Mouse (Mus musculus) CH12.LX (cell line): ENCODE results near the gene Pnpla8. TPM values are rescaled to one million over a fixed set of nuclear protein-coding genes. Genes with fewer than 3 reads are reported as not detected.

ENCODE experiments used
- DNase-seq: peaks from one replicate; pipeline ENCODE4 v3.0.0-alpha.2; 2013; ENCODE audit errors: extremely low read depth
- H3K27ac ChIP-seq: 2 replicates; pipeline ENCODE4 v1.5.1; 2012; ENCODE audit warnings: low read depth, mild to moderate bottlenecking, control low read depth, moderate library complexity; ENCODE audit not compliant: insufficient read depth
- H3K27me3 ChIP-seq: replicated peaks from 2 replicates; pipeline ENCODE3; 2012; ENCODE audit warnings: inconsistent platforms
- H3K36me3 ChIP-seq, 2 experiments: replicated peaks in 1 of 2; 2 replicates each; pipeline versions ENCODE3 to v1.6.1; 2012; ENCODE audit warnings: inconsistent platforms in 1 of 2, low read length in 1 of 2, mild to moderate bottlenecking in 1 of 2, mixed read lengths in 1 of 2, moderate library complexity in 1 of 2; ENCODE audit not compliant: control insufficient read depth in 1 of 2, insufficient read depth in 1 of 2
- H3K4me1 ChIP-seq, 2 experiments: 2 replicates each; pipeline ENCODE4 v1.6.1; 2012; ENCODE audit warnings: inconsistent platforms in 1 of 2, moderate library complexity in 1 of 2; ENCODE audit not compliant: insufficient read depth in 2 of 2, control insufficient read depth in 1 of 2
- H3K4me2 ChIP-seq: 2 replicates; pipeline ENCODE4 v1.6.1; 2012; ENCODE audit warnings: low read depth, mild to moderate bottlenecking, control low read depth; ENCODE audit not compliant: poor library complexity, insufficient read depth, severe bottlenecking
- H3K4me3 ChIP-seq, 3 experiments: fragments of 150-350 bp in 1 of 3; sonication (generic) in 1 of 3; replicated peaks in 1 of 3; 2 replicates each; pipeline versions ENCODE3 to v1.5.1; 2011 to 2012; ENCODE audit warnings: low read depth in 2 of 3, low read length in 2 of 3, mild to moderate bottlenecking in 2 of 3, moderate library complexity in 2 of 3, control low read depth in 1 of 3, improper control_type of control experiment in 1 of 3, inconsistent platforms in 1 of 3, mixed read lengths in 1 of 3; ENCODE audit not compliant: poor library complexity in 1 of 3
- H3K79me2 ChIP-seq: replicated peaks from 2 replicates; pipeline ENCODE4 v1.6.1; 2012; ENCODE audit warnings: mild to moderate bottlenecking, moderate library complexity; ENCODE audit not compliant: control insufficient read depth, poor library complexity, insufficient read depth, severe bottlenecking; ENCODE audit errors: extremely low read depth
- H3K9ac ChIP-seq: 2 replicates; pipeline ENCODE4 v1.6.1; 2012; ENCODE audit warnings: low read depth, mild to moderate bottlenecking, control low read depth, moderate library complexity; ENCODE audit not compliant: insufficient read depth
- H3K9me3 ChIP-seq: replicated peaks from 2 replicates; pipeline ENCODE3; 2012; ENCODE audit warnings: low read length, inconsistent platforms, mixed read lengths
- ETS1 ChIP-seq: conservative IDR thresholded peaks from 2 replicates; pipeline ENCODE4 v1.6.1; 2012; ENCODE audit warnings: low read depth, mild to moderate bottlenecking, inconsistent platforms, low read length, improper control_type of control experiment, moderate library complexity
- GABPA ChIP-seq: IDR thresholded peaks from 2 replicates; pipeline ENCODE4 v1.6.1; 2012; ENCODE audit warnings: low read depth, low read length, improper control_type of control experiment, inconsistent platforms; ENCODE audit not compliant: insufficient replicate concordance
- JUN ChIP-seq: IDR thresholded peaks from 2 replicates; pipeline ENCODE4 v1.6.1; 2011; ENCODE audit warnings: low read depth, mild to moderate bottlenecking, low read length, improper control_type of control experiment, moderate library complexity; ENCODE audit not compliant: insufficient read depth
- JUND ChIP-seq: conservative IDR thresholded peaks from 2 replicates; pipeline ENCODE4 v1.6.1; 2011; ENCODE audit warnings: low read depth, low read length, improper control_type of control experiment
- KAT2A ChIP-seq: IDR thresholded peaks from 2 replicates; pipeline ENCODE4 v1.6.1; 2012; ENCODE audit warnings: low read length, improper control_type of control experiment, inconsistent platforms; ENCODE audit not compliant: insufficient replicate concordance
- PAX5 ChIP-seq: IDR thresholded peaks from 2 replicates; pipeline ENCODE4 v1.6.1; 2012; ENCODE audit warnings: low read length, inconsistent platforms, mixed read lengths
- TBP ChIP-seq: conservative IDR thresholded peaks from 2 replicates; pipeline ENCODE4 v1.6.1; 2011; ENCODE audit warnings: low read depth, low read length, improper control_type of control experiment
- ZKSCAN1 ChIP-seq: IDR thresholded peaks from 2 replicates; pipeline ENCODE4 v1.6.1; 2012; ENCODE audit warnings: low read depth, inconsistent platforms, low read length, improper control_type of control experiment, borderline replicate concordance
- ZNF384 ChIP-seq: IDR thresholded peaks from 2 replicates; pipeline ENCODE4 v1.6.1; 2012; ENCODE audit warnings: low read depth, low read length, improper control_type of control experiment, inconsistent platforms
- dilution Hi-C: fragments of 300-500 bp; cut with MboI; formaldehyde crosslinking; loops from 2 replicates; pipeline ENCODE4 v1.14.3; 2020; ENCODE audit warnings: low sequenced_read_pairs; ENCODE audit not compliant: extremely low pct_unique_long_range_greater_than_20kb, extremely low pct_ligation_motif_present
- in situ Hi-C: fragments of 300-500 bp; cut with MboI; formaldehyde crosslinking; loops from 3 replicates; pipeline ENCODE4 v1.14.3; 2019; ENCODE audit warnings: low sequenced_read_pairs, low pct_ligation_motif_present, low pct_unique_long_range_greater_than_20kb, mixed read lengths
- polyA plus RNA-seq: library from polyadenylated mRNA; unstranded; fragments of >175 nt; gene quantifications from 2 replicates; pipeline ENCODE4 v1.2.1, GENCODE M21; 2012; ENCODE audit warnings: low read depth; ENCODE audit not compliant: insufficient read length
- total RNA-seq, 2 experiments: library from RNA; depleted of rRNA; stranded (reverse); fragments of 300-350 nt in 1 of 2; fragments of >200 nt in 1 of 2; gene quantifications; 2 replicates each; pipeline ENCODE4 v1.2.3; 2012 to 2014

Gene Pnpla8
- total and polyA plus RNA-seq, 3 experiments, result 32.3 to 129 (median 63.7) TPM

GRCm38 (mm10) chr12:44248309-44248977, 27.3 kb downstream of the Pnpla8 start:
- no peak overlapping the region for H3K4me2 ChIP-seq
- no peaks in the 10 kb centered on the region for H3K27me3 ChIP-seq
- H3K36me3 ChIP-seq, result no peaks in the 10 kb centered on the region
- no peak for TF ChIP-seq JUND
- TF ChIP-seq TBP, result no peak
- TF ChIP-seq ETS1, result no peak
- no peak for TF ChIP-seq JUN
- TF ChIP-seq GABPA, result no peak
- no peak for TF ChIP-seq ZKSCAN1
- H3K4me3 ChIP-seq, result no peak overlapping the region
- H3K9ac ChIP-seq, result no peak overlapping the region
- H3K27ac ChIP-seq, result no peak overlapping the region
- H3K9me3 ChIP-seq, result no peaks in the 10 kb centered on the region
- no peaks in the 10 kb centered on the region for H3K79me2 ChIP-seq
- in situ Hi-C loops, result no loop called here
- dilution Hi-C loops, result no loop called here
- H3K4me1 ChIP-seq, result peaks cover 5 to 9% of the 10 kb centered on the region in 2 experiments; a peak in 2 of 4 replicates
- DNase-seq, result no peak

GRCm38 (mm10) chr12:44262612-44263011, 41.4 kb downstream of the Pnpla8 start:
- Histone ChIP-seq H3K4me3 (no peak overlapping the region), H3K9ac (no peak overlapping the region), H3K27ac (no peak overlapping the region), H3K9me3 (no peaks in the 10 kb centered on the region), H3K4me2 (no peak overlapping the region), H3K36me3 (no peaks in the 10 kb centered on the region)
- in situ Hi-C loops (loop anchor here (10.0 kb wide), 1 partner anchor 48 kb away; the partner anchor contains the start of gene Dnajb9), dilution Hi-C loops (no loop called here)
- no peak for DNase-seq
- no peak for TF ChIP-seq KAT2A
- TF ChIP-seq PAX5, result no peak
- TF ChIP-seq, all 38 proteins: peak for 0
- no peaks in the 10 kb centered on the region; the same call in 1 of the 2 replicates for H3K79me2 ChIP-seq
- no peaks in the 10 kb centered on the region for H3K27me3 ChIP-seq
- H3K4me1 ChIP-seq, result peaks cover 0 to 26% of the 10 kb centered on the region in 2 experiments; a peak in 2 of 4 replicates

- no peak for DNase-seq
- dilution Hi-C loops (no loop called here), in situ Hi-C loops (loop anchor here (10.0 kb wide), 1 partner anchor 51 kb away; the partner anchor contains the start of gene Dnajb9)
- no peak overlapping the region for H3K4me2 ChIP-seq
- TF ChIP-seq GABPA, result no peak
- 0 out of 2 replicates have a peak, but pooled peaks have one; percentile 6 for TF ChIP-seq ZNF384
- H3K36me3 ChIP-seq, result no peaks in the 10 kb centered on the region
- H3K9ac ChIP-seq, result no peak overlapping the region
- peaks cover 0 to 35% of the 10 kb centered on the region in 2 experiments; a peak in 2 of 4 replicates for H3K4me1 ChIP-seq
- H3K4me3 ChIP-seq, result no peak overlapping the region
- H3K27me3 ChIP-seq, result no peaks in the 10 kb centered on the region
- no peak overlapping the region for H3K27ac ChIP-seq
- H3K9me3 ChIP-seq, result no peaks in the 10 kb centered on the region
- H3K79me2 ChIP-seq, result peaks cover 6% of the 10 kb centered on the region
Observed at GRCm38 (mm10) chr12:44265651-44266050, 44.5 kb downstream of the Pnpla8 start.
